Mouse (Mus musculus) heart, embryonic 11.5 days (tissue): Measurements from ENCODE around the gene Tmprss9. TPM values are rescaled to one million over a fixed set of nuclear protein-coding genes. Genes with fewer than 3 reads are reported as not detected.

ENCODE experiments used
- ATAC-seq: fragments of 200-750 bp; cut with Nextera tagmentation; replicated peaks from 2 replicates; pipeline ENCODE4 v1.8.0; 2017; ENCODE audit warnings: moderate library complexity; ENCODE audit not compliant: insufficient number of reproducible peaks, low FRiP score, low TSS enrichment
- H3K27ac ChIP-seq: fragments of 300-500 bp; sonication (generic); 2 replicates; pipeline ENCODE4 v1.5.1; 2014; ENCODE audit warnings: mild to moderate bottlenecking, low read depth, low read length
- H3K27me3 ChIP-seq: fragments of 300-500 bp; sonication (generic); 2 replicates; pipeline ENCODE4 v1.6.1; 2014; ENCODE audit warnings: mild to moderate bottlenecking, low read length, mixed read lengths; ENCODE audit not compliant: control insufficient read depth, insufficient read depth
- H3K36me3 ChIP-seq: fragments of 300-500 bp; sonication (generic); 2 replicates; pipeline ENCODE4 v1.6.1; 2014; ENCODE audit warnings: mild to moderate bottlenecking, low read length, moderate library complexity, mixed read lengths; ENCODE audit not compliant: control insufficient read depth, insufficient read depth
- H3K4me1 ChIP-seq: fragments of 300-500 bp; sonication (generic); 2 replicates; pipeline ENCODE4 v1.6.1; 2014; ENCODE audit warnings: low read length; ENCODE audit not compliant: control insufficient read depth, insufficient read depth
- H3K4me2 ChIP-seq: fragments of 300-500 bp; sonication (generic); 2 replicates; pipeline ENCODE4 v1.6.1; 2014; ENCODE audit warnings: mild to moderate bottlenecking, moderate library complexity
- H3K4me3 ChIP-seq: fragments of 300-500 bp; sonication (generic); 2 replicates; pipeline ENCODE4 v1.5.1; 2014; ENCODE audit warnings: low read depth, low read length
- H3K9ac ChIP-seq: fragments of 300-500 bp; sonication (generic); 2 replicates; pipeline ENCODE4 v1.6.1; 2014; ENCODE audit warnings: mild to moderate bottlenecking, low read depth, low read length, moderate library complexity
- H3K9me3 ChIP-seq: fragments of 300-500 bp; sonication (generic); replicated peaks from 2 replicates; pipeline ENCODE4 v1.6.1; 2016; ENCODE audit warnings: low read length; ENCODE audit not compliant: control insufficient read depth
- WGBS: fragments of 180-500 bp; shearing (Covaris S2); extraction: QIAGEN DNeasy Blood & Tissue Kit; methylation state at CpG from one replicate; pipeline ENCODE4 v1.1.7; 2014; ENCODE audit not compliant: insufficient replicate concordance; 5-methylcytosine and 5-hydroxymethylcytosine counted together
- polyA plus RNA-seq: library from polyadenylated mRNA; unstranded; fragments of >200 nt; fragmentation: Nextera tagmentation; extraction: Ambion mirVana; gene quantifications from 2 replicates; pipeline ENCODE4 v1.2.1, GENCODE M21; 2014

Tmprss9 gene
- not detected in 2 replicates for polyA plus RNA-seq

GRCm38 (mm10) chr10:80871581-80871980, at the start of gene Tmprss9:
Gene Tmprss9 (plus strand): TSS chr10:80871848.
- H3K4me2 ChIP-seq: no peak within 1 kb of the TSS
- no peaks in the 10 kb centered on the region for H3K36me3 ChIP-seq
- ATAC-seq: no peak
- no peak within 1 kb of the TSS for H3K27ac ChIP-seq
- no peak within 1 kb of the TSS for H3K4me3 ChIP-seq
- H3K9ac ChIP-seq: no peak within 1 kb of the TSS
- H3K4me1 ChIP-seq: peaks cover 1% of the 10 kb centered on the region
- H3K9me3 ChIP-seq: no peaks in the 10 kb centered on the region
- 23% methylated on average over 9 of the region's 9 CpGs for WGBS
- peaks cover 10% of the 10 kb centered on the region for H3K27me3 ChIP-seq

- Histone ChIP-seq H3K9me3 (no peaks in the 10 kb centered on the region), H3K27ac (no peak overlapping the region), H3K4me2 (no peak overlapping the region), H3K9ac (no peak overlapping the region), H3K27me3 (no peaks in the 10 kb centered on the region), H3K4me3 (no peak overlapping the region), H3K36me3 (no peaks in the 10 kb centered on the region), H3K4me1 (no peaks in the 10 kb centered on the region)
- no peak for ATAC-seq
- WGBS: 40% methylated on average over 2 of the region's 2 CpGs
These were observed 49.7 kb upstream of the Tmprss9 start for GRCm38 (mm10) chr10:80821991-80822390.

- Histone ChIP-seq H3K4me3 (no peak overlapping the region), H3K9ac (no peak overlapping the region), H3K27me3 (no peaks in the 10 kb centered on the region), H3K9me3 (no peaks in the 10 kb centered on the region), H3K4me2 (no peak overlapping the region), H3K4me1 (peaks cover 1% of the 10 kb centered on the region), H3K27ac (no peak overlapping the region), H3K36me3 (no peaks in the 10 kb centered on the region)
- WGBS: 78% methylated on average over 5 of the region's 5 CpGs
- ATAC-seq: no peak
These were observed 49.1 kb upstream of the Tmprss9 start for GRCm38 (mm10) chr10:80822528-80822927.

- 87% methylated on average over 1 of the region's 1 CpGs for WGBS
- Histone ChIP-seq H3K27me3 (no peaks in the 10 kb centered on the region), H3K4me1 (peaks cover 8% of the 10 kb centered on the region), H3K4me2 (no peak overlapping the region), H3K9ac (no peak overlapping the region), H3K4me3 (no peak overlapping the region), H3K36me3 (no peaks in the 10 kb centered on the region), H3K27ac (no peak overlapping the region), H3K9me3 (no peaks in the 10 kb centered on the region)
- ATAC-seq: no peak
These were observed 48.3 kb upstream of the Tmprss9 start for GRCm38 (mm10) chr10:80823316-80823715.

GRCm38 (mm10) chr10:80823847-80824643, 47.6 kb upstream of the Tmprss9 start:
- no peak overlapping the region for H3K4me3 ChIP-seq
- no peaks in the 10 kb centered on the region; the same call in 1 of the 2 replicates for H3K36me3 ChIP-seq
- H3K9ac ChIP-seq: no peak overlapping the region
- no peak for ATAC-seq
- 59% methylated on average over 8 of the region's 8 CpGs for WGBS
- H3K9me3 ChIP-seq: no peaks in the 10 kb centered on the region
- no peak overlapping the region for H3K4me2 ChIP-seq
- no peaks in the 10 kb centered on the region for H3K27me3 ChIP-seq
- H3K27ac ChIP-seq: peak overlapping the region; percentile 15; the same call in 1 of the 2 replicates
- peaks cover 8% of the 10 kb centered on the region for H3K4me1 ChIP-seq

- 60% methylated on average over 2 of the region's 2 CpGs for WGBS
- Histone ChIP-seq H3K4me2 (no peak overlapping the region), H3K9me3 (no peaks in the 10 kb centered on the region), H3K4me3 (no peak overlapping the region), H3K27me3 (no peaks in the 10 kb centered on the region), H3K4me1 (peaks cover 15% of the 10 kb centered on the region), H3K9ac (no peak overlapping the region), H3K36me3 (peaks cover 7% of the 10 kb centered on the region), H3K27ac (no peak overlapping the region)
- no peak for ATAC-seq
These were observed 46.8 kb upstream of the Tmprss9 start for GRCm38 (mm10) chr10:80824827-80825226.

- peak within 1 kb of the TSS; percentile 90 for H3K9ac ChIP-seq
- H3K4me1 ChIP-seq: peaks cover 29% of the 10 kb centered on the region
- ATAC-seq: peak; percentile 94
- peak within 1 kb of the TSS; percentile 99 for H3K4me2 ChIP-seq
- no peaks in the 10 kb centered on the region for H3K27me3 ChIP-seq
- H3K36me3 ChIP-seq: peaks cover 7% of the 10 kb centered on the region
- peak within 1 kb of the TSS; percentile 94 for H3K27ac ChIP-seq
- under 1% methylated on average over 77 of the region's 82 CpGs for WGBS
- H3K9me3 ChIP-seq: no peaks in the 10 kb centered on the region
- H3K4me3 ChIP-seq: peak within 1 kb of the TSS; percentile 76
These were observed 45.2 kb upstream of the Tmprss9 start, which contains the start of gene Oaz1 for GRCm38 (mm10) chr10:80826151-80827062. Gene Oaz1 (plus strand): TSS chr10:80826656.

GRCm38 (mm10) chr10:80827063-80827869, 44.4 kb upstream of the Tmprss9 start:
- Histone ChIP-seq H3K36me3 (peaks cover 7% of the 10 kb centered on the region), H3K4me3 (peak overlapping the region; percentile 76), H3K27me3 (no peaks in the 10 kb centered on the region), H3K27ac (peak overlapping the region; percentile 94), H3K9me3 (no peaks in the 10 kb centered on the region), H3K9ac (peak overlapping the region; percentile 90), H3K4me1 (peaks cover 30% of the 10 kb centered on the region), H3K4me2 (peak overlapping the region; percentile 99)
- WGBS: 8% methylated on average over 29 of the region's 29 CpGs
- ATAC-seq: no peak
